18 mouse cellular contexts compared by ENCODE assay signal in the genomic region with DNA sequence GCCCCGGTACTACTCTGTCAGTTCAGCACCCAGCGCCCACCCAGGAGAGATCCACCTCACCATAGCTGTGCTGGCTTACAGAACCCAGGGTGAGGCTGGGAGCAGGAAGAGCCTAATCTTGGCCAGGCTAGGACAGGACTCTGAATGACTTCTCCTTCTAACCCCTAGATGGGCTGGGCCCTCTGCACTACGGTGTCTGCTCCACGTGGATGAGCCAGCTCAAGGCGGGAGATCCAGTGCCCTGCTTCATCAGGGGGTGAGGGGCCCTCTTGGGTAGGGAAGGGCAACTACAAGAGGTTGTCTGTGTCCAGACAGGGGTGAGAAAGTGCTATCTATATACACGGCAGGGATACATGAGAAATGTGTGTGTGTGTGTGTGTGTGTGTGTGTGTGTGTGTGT. TPM values are rescaled to one million over a fixed set of nuclear protein-coding genes. Genes with fewer than 3 reads are reported as not detected.
"Had no signal": no experiment of that assay in that cellular context is flagged by ENCODE, and none has a peak within 500 bp of the region (broad histone marks: within the 10 kb centered on the region; RNA-seq: fewer than 3 reads in every experiment).

No protein-coding gene starts in this region.

- H3K9ac ChIP-seq: neural tube, embryonic 12.5 days; neural tube, embryonic 13.5 days; neural tube, embryonic 15.5 days; stomach, embryonic 15.5 days had no signal

- H3K36me3 ChIP-seq: neural tube, embryonic 12.5 days; neural tube, embryonic 13.5 days; neural tube, embryonic 15.5 days; stomach, embryonic 15.5 days had no signal

- DNase-seq: retina, postnatal 1 day; right cerebral cortex, adult 18-20 months; right cerebral cortex, postnatal 14 days; right cerebral cortex, postnatal 25 days; right cerebral cortex, postnatal 4 days; spleen, adult 18-20 months; thymus, adult 18-20 months; thymus, adult 2 months; thymus, postnatal 14 days; thymus, postnatal 25 days; thymus, postnatal 36 days; thymus, postnatal 4 days had no signal

- H3K4me3 ChIP-seq: neural tube, embryonic 12.5 days; neural tube, embryonic 13.5 days; neural tube, embryonic 15.5 days; stomach, embryonic 15.5 days had no signal

- H3K27ac ChIP-seq: neural tube, embryonic 12.5 days; neural tube, embryonic 13.5 days; neural tube, embryonic 15.5 days; stomach, embryonic 15.5 days; stomach, postnatal 0 days had no signal

- H3K9me3 ChIP-seq: neural tube, embryonic 12.5 days; neural tube, embryonic 13.5 days; neural tube, embryonic 15.5 days; stomach, embryonic 15.5 days had no signal

RNA-seq across cellular contexts. Expression of a gene that starts 10.5 kb away (rescaled TPM):
- total RNA-seq: neutrophil, adult 5-6 weeks had no signal

RNA-seq across cellular contexts. Expression of a gene that starts 16.9 kb away (rescaled TPM):
- total RNA-seq: neutrophil, adult 5-6 weeks had no signal

RNA-seq across cellular contexts. Expression of a gene that starts 31.7 kb away (rescaled TPM):
- polyA plus RNA-seq: stomach, postnatal 0 days had no signal
